Mouse (Mus musculus) hindbrain, postnatal 0 days (tissue): ENCODE data around the gene Col24a1. TPM values are rescaled to one million over a fixed set of nuclear protein-coding genes. Genes with fewer than 3 reads are reported as not detected.

Experiments used
- ATAC-seq: fragments of 200-750 bp; cut with Nextera tagmentation; 2 replicates; pipeline ENCODE4 v1.8.0; 2017; ENCODE audit warnings: mild to moderate bottlenecking, moderate TSS enrichment, moderate library complexity
- DNase-seq: peaks from one replicate; pipeline ENCODE4 v3.0.0-alpha.2; 2015; ENCODE audit warnings: low spot score
- H3K27ac ChIP-seq: fragments of 300-500 bp; sonication (generic); 2 replicates; pipeline ENCODE4 v1.5.1; 2014; ENCODE audit warnings: mild to moderate bottlenecking
- H3K27me3 ChIP-seq: fragments of 300-500 bp; sonication (generic); 2 replicates; pipeline ENCODE4 v1.6.1; 2014; ENCODE audit warnings: low read length, mixed read lengths; ENCODE audit not compliant: insufficient read depth
- H3K36me3 ChIP-seq: fragments of 300-500 bp; sonication (generic); 2 replicates; pipeline ENCODE4 v1.6.1; 2014; ENCODE audit warnings: low read length, mixed read lengths; ENCODE audit not compliant: insufficient read depth
- H3K4me1 ChIP-seq: fragments of 300-500 bp; sonication (generic); 2 replicates; pipeline ENCODE4 v1.6.1; 2014; ENCODE audit warnings: antibody characterized with exemption, low read length, mixed read lengths; ENCODE audit not compliant: insufficient read depth
- H3K4me2 ChIP-seq: fragments of 300-500 bp; sonication (generic); 2 replicates; pipeline ENCODE4 v1.6.1; 2014; ENCODE audit warnings: low read depth, mild to moderate bottlenecking, low read length, moderate library complexity, mixed read lengths
- H3K4me3 ChIP-seq: fragments of 300-500 bp; sonication (generic); 2 replicates; pipeline ENCODE4 v1.5.1; 2014; ENCODE audit warnings: low read length
- H3K9ac ChIP-seq: fragments of 300-500 bp; sonication (generic); replicated peaks from 2 replicates; pipeline ENCODE4 v1.6.1; 2014; ENCODE audit warnings: mild to moderate bottlenecking, low read length, moderate library complexity, mixed read lengths
- H3K9me3 ChIP-seq: fragments of 300-500 bp; sonication (generic); 2 replicates; pipeline ENCODE4 v1.6.1; 2016; ENCODE audit warnings: low read length, mixed read lengths
- CTCF ChIP-seq: IDR thresholded peaks from 2 replicates; pipeline ENCODE4 v1.5.1; 2016; ENCODE audit warnings: antibody characterized with exemption, control low read depth, low read depth
- WGBS: fragments of 180-500 bp; shearing (Covaris S2); extraction: QIAGEN DNeasy Blood & Tissue Kit; methylation state at CpG from one replicate; pipeline ENCODE4 v1.1.7; 2014; 5-methylcytosine and 5-hydroxymethylcytosine counted together
- polyA plus RNA-seq: library from polyadenylated mRNA; unstranded; fragments of >200 nt; fragmentation: Nextera tagmentation; extraction: Ambion mirVana; gene quantifications from 2 replicates; pipeline ENCODE4 v1.2.1, GENCODE M21; 2015
- total RNA-seq: library from RNA; depleted of rRNA; stranded (reverse); fragments of >200 nt; gene quantifications from 2 replicates; pipeline ENCODE4 v1.2.3, GENCODE M21; 2014

The Col24a1 gene
- total and polyA plus RNA-seq, 2 experiments from 2014 or later = 1.0 to 1.4 TPM

GRCm38 (mm10) chr3:145476634-145477033 lies 184.4 kb downstream of the Col24a1 start:
- Histone ChIP-seq H3K27me3 (no peaks in the 10 kb centered on the region), H3K27ac (no peak overlapping the region), H3K4me1 (no peaks in the 10 kb centered on the region), H3K4me3 (no peak overlapping the region), H3K9ac (no peak overlapping the region), H3K4me2 (no peak overlapping the region), H3K9me3 (no peaks in the 10 kb centered on the region), H3K36me3 (no peaks in the 10 kb centered on the region)
- no peak for DNase-seq
- no peak for ATAC-seq
- 92% methylated on average over 3 of the region's 3 CpGs for WGBS
- no peak for TF ChIP-seq CTCF

GRCm38 (mm10) chr3:145477074-145477473 lies 184.8 kb downstream of the Col24a1 start:
- TF ChIP-seq CTCF = no peak
- Histone ChIP-seq H3K27me3 (no peaks in the 10 kb centered on the region), H3K27ac (no peak overlapping the region), H3K9me3 (no peaks in the 10 kb centered on the region), H3K36me3 (no peaks in the 10 kb centered on the region), H3K9ac (no peak overlapping the region), H3K4me3 (no peak overlapping the region), H3K4me1 (no peaks in the 10 kb centered on the region), H3K4me2 (no peak overlapping the region)
- ATAC-seq (no peak), DNase-seq (no peak)
- WGBS = 81% methylated on average over 11 of the region's 11 CpGs

GRCm38 (mm10) chr3:145478446-145478845 lies 186.2 kb downstream of the Col24a1 start:
- no peak overlapping the region for H3K4me2 ChIP-seq
- TF ChIP-seq CTCF = no peak

GRCm38 (mm10) chr3:145490279-145490678 lies 198.0 kb downstream of the Col24a1 start:
- H3K4me1 ChIP-seq = no peaks in the 10 kb centered on the region
- H3K9me3 ChIP-seq = no peaks in the 10 kb centered on the region
- no peak overlapping the region for H3K27ac ChIP-seq
- 86% methylated on average over 1 of the region's 1 CpGs for WGBS
- no peaks in the 10 kb centered on the region for H3K36me3 ChIP-seq
- DNase-seq = no peak
- no peak overlapping the region for H3K9ac ChIP-seq
- H3K4me2 ChIP-seq = no peak overlapping the region
- TF ChIP-seq CTCF = no peak
- no peak for ATAC-seq
- no peaks in the 10 kb centered on the region for H3K27me3 ChIP-seq
- no peak overlapping the region for H3K4me3 ChIP-seq

More at GRCm38 (mm10) chr3:145478446-145478845, 186.2 kb downstream of the Col24a1 start:
- Histone ChIP-seq H3K4me3 (no peak overlapping the region), H3K9me3 (no peaks in the 10 kb centered on the region), H3K9ac (no peak overlapping the region), H3K36me3 (no peaks in the 10 kb centered on the region), H3K27ac (no peak overlapping the region), H3K27me3 (no peaks in the 10 kb centered on the region), H3K4me1 (no peaks in the 10 kb centered on the region)
- no peak for DNase-seq
- ATAC-seq = no peak
- 66% methylated on average over 5 of the region's 5 CpGs for WGBS

GRCm38 (mm10) chr3:145491326-145491725 lies 199.1 kb downstream of the Col24a1 start:
- H3K27ac ChIP-seq = no peak overlapping the region
- H3K4me3 ChIP-seq = no peak overlapping the region
- H3K9ac ChIP-seq = no peak overlapping the region
- H3K36me3 ChIP-seq = no peaks in the 10 kb centered on the region
- no peak overlapping the region for H3K4me2 ChIP-seq
- no peaks in the 10 kb centered on the region for H3K27me3 ChIP-seq
- DNase-seq = no peak
- 68% methylated on average over 3 of the region's 3 CpGs for WGBS
- ATAC-seq = no peak
- no peak for TF ChIP-seq CTCF
- H3K4me1 ChIP-seq = no peaks in the 10 kb centered on the region
- H3K9me3 ChIP-seq = no peaks in the 10 kb centered on the region

GRCm38 (mm10) chr3:145498127-145498526 lies 205.9 kb downstream of the Col24a1 start:
- no peaks in the 10 kb centered on the region for H3K4me1 ChIP-seq
- H3K36me3 ChIP-seq = no peaks in the 10 kb centered on the region
- WGBS = 77% methylated on average over 3 of the region's 3 CpGs
- no peak for TF ChIP-seq CTCF
- H3K27me3 ChIP-seq = no peaks in the 10 kb centered on the region
- no peak overlapping the region for H3K4me3 ChIP-seq
- no peaks in the 10 kb centered on the region for H3K9me3 ChIP-seq
- no peak for DNase-seq
- H3K4me2 ChIP-seq = no peak overlapping the region
- H3K9ac ChIP-seq = no peak overlapping the region
- no peak overlapping the region for H3K27ac ChIP-seq
- no peak for ATAC-seq

- TF ChIP-seq CTCF = no peak
- H3K27ac ChIP-seq = no peak overlapping the region
- no peaks in the 10 kb centered on the region for H3K9me3 ChIP-seq
- H3K27me3 ChIP-seq = no peaks in the 10 kb centered on the region
- DNase-seq = no peak
- no peak for ATAC-seq
- no peak overlapping the region for H3K4me3 ChIP-seq
- WGBS = 86% methylated on average over 6 of the region's 6 CpGs
- H3K4me2 ChIP-seq = no peak overlapping the region
- no peak overlapping the region for H3K9ac ChIP-seq
- H3K4me1 ChIP-seq = no peaks in the 10 kb centered on the region
- no peaks in the 10 kb centered on the region for H3K36me3 ChIP-seq
Observed at GRCm38 (mm10) chr3:145498893-145499292, 206.6 kb downstream of the Col24a1 start.
